Mouse (Mus musculus): Measurements from ENCODE around the gene Cfap99.

DNA sequence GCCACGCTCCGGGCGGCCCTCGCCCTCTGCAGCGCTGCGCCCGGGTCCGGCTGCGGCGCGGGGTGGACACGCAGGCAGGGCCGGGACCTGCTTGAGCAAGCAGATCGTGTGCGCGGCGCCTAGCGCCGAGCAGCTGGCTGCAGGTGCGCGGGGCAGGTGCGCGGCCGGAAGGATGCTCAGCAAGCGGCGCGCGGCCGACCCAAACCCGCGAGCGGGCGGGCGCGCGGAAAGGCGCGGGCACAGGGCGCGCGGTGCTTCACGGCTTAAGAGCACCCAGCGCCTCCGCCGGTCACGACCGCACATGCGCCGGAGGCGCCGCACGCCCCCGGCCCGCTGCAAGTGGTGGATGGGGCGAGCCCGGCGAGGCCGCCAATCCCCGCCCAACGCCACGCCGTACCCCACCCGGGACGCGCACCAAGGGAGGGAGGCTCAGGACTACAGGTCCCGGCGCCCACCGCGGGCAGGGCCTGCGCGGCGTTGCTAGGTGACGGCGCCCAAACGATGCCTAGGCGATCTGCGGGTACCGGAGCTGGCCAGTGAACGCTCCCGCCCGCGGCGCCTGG lies at the start of gene Cfap99, which contains the start of gene Zfyve28:
- 0 out of 2 replicates have a peak, but pooled peaks have one; percentile 35 for TF ChIP-seq POLR2A (IDR thresholded peaks at IDR 0.05; ENCODE audit: extremely low read depth, insufficient read depth, low read length)
- no peak for TF ChIP-seq CTCF (IDR thresholded peaks at IDR 0.05; ENCODE audit: extremely low read depth, insufficient read depth, low read length)

All from cortical plate, adult 2 months (tissue).